Mouse (Mus musculus) brain, embryonic 14.5 days (tissue): ENCODE results near the gene Cyp21a1. TPM values are rescaled to one million over a fixed set of nuclear protein-coding genes. Genes with fewer than 3 reads are reported as not detected.
A peak's percentile ranks its signal among the peaks of the same experiment; 100 is the strongest.
"Not testable (repeated sequence)": the region's sequence is repeated elsewhere in the genome, so short reads cannot be mapped to it uniquely, and the experiment has no call there.

Experiments
- DNase-seq: peaks from one replicate; pipeline ENCODE4 v3.0.0-alpha.2; 2011; ENCODE audit warnings: low read depth
- CTCF ChIP-seq: fragments of 200-500 bp; IDR thresholded peaks from 2 replicates; pipeline ENCODE4 v1.5.1; 2012; ENCODE audit warnings: inconsistent platforms, mild to moderate bottlenecking, moderate library complexity, borderline replicate concordance; ENCODE audit not compliant: insufficient read depth, insufficient read length; ENCODE audit errors: extremely low read depth
- POLR2A ChIP-seq: fragments of 200-500 bp; IDR thresholded peaks from 2 replicates; pipeline ENCODE4 v1.6.1; 2012; ENCODE audit warnings: mild to moderate bottlenecking, inconsistent platforms, borderline replicate concordance; ENCODE audit not compliant: poor library complexity, insufficient read depth, insufficient read length, severe bottlenecking; ENCODE audit errors: extremely low read depth
- polyA plus RNA-seq: library from polyadenylated mRNA; depleted of rRNA; stranded (reverse); fragments of >200 nt; gene quantifications from 2 replicates; pipeline ENCODE4 v1.2.3, GENCODE M21; 2012

Gene Cyp21a1
- polyA plus RNA-seq, 1 experiment = 0.04 TPM

- no peak for TF ChIP-seq CTCF
- no peak for TF ChIP-seq POLR2A
- no peak for DNase-seq
Measured at GRCm38 (mm10) chr17:34836155-34836855, 31.9 kb upstream of the Cyp21a1 start.

- DNase-seq = not testable (repeated sequence)
Measured at GRCm38 (mm10) chr17:34830776-34831175, 26.4 kb upstream of the Cyp21a1 start.

GRCm38 (mm10) chr17:34814818-34815370, 10.5 kb upstream of the Cyp21a1 start:
- TF ChIP-seq CTCF (no peak), POLR2A (no peak)
- DNase-seq = no peak

GRCm38 (mm10) chr17:34813747-34814146, 9.4 kb upstream of the Cyp21a1 start:
- peak; percentile 9 for DNase-seq
- peak; percentile 71 for TF ChIP-seq CTCF

GRCm38 (mm10) chr17:34811275-34811674, 6.9 kb upstream of the Cyp21a1 start:
- TF ChIP-seq POLR2A (no peak), CTCF (no peak)

GRCm38 (mm10) chr17:34810811-34811210, 6.5 kb upstream of the Cyp21a1 start:
- not testable (repeated sequence) for DNase-seq

More at GRCm38 (mm10) chr17:34811275-34811674, 6.9 kb upstream of the Cyp21a1 start:
- no peak for DNase-seq

GRCm38 (mm10) chr17:34810411-34810810, 6.0 kb upstream of the Cyp21a1 start:
- not testable (repeated sequence) for DNase-seq

- no peak for DNase-seq
- TF ChIP-seq CTCF = no peak
- no peak for TF ChIP-seq POLR2A
Measured at GRCm38 (mm10) chr17:34808599-34809205, 4.3 kb upstream of the Cyp21a1 start.

- TF ChIP-seq POLR2A (no peak), CTCF (no peak)
- DNase-seq = no peak
Measured at GRCm38 (mm10) chr17:34807176-34807575, 2.8 kb upstream of the Cyp21a1 start.

GRCm38 (mm10) chr17:34804871-34805562, 656 bp upstream of the Cyp21a1 start:
- no peak for DNase-seq

GRCm38 (mm10) chr17:34803367-34803766, 994 bp downstream of the Cyp21a1 start:
- DNase-seq = not testable (repeated sequence)

More at GRCm38 (mm10) chr17:34804871-34805562, 656 bp upstream of the Cyp21a1 start:
- TF ChIP-seq POLR2A (no peak), CTCF (peak; percentile 23; the same call in 1 of the 2 replicates)

GRCm38 (mm10) chr17:34802756-34803155, 1.6 kb downstream of the Cyp21a1 start:
- DNase-seq = not testable (repeated sequence)

- DNase-seq = not testable (repeated sequence)
Measured at GRCm38 (mm10) chr17:34800781-34801305, 3.5 kb downstream of the Cyp21a1 start.
